In genomic region chr11:86671041-86671675, GRCm38 (mm10) we compare ENCODE assay signal across 15 mouse cellular contexts. TPM values are rescaled to one million over a fixed set of nuclear protein-coding genes. Genes with fewer than 3 reads are reported as not detected.
DNase-seq lines count a peak whose midpoint lies in the region; ATAC-seq lines count a peak whose summit lies in the region.
"Had no signal": no experiment of that assay in that cellular context is flagged by ENCODE, and none has a peak within 500 bp of the region (broad histone marks: within the 10 kb centered on the region; RNA-seq: fewer than 3 reads in every experiment).

No protein-coding gene starts in this region.

- no peak overlapping the region for H3K4me2 ChIP-seq in liver, embryonic 11.5 days
- H3K4me2 ChIP-seq: heart, embryonic 15.5 days; lung, embryonic 14.5 days had no signal

- intact Hi-C loops in left cerebral cortex, postnatal 14 days (cut with DNase I): no loop called here
- intact Hi-C loops in left cerebral cortex, postnatal 36 days (cut with DNase I): no loop called here

- H3K4me1 ChIP-seq in heart, embryonic 10.5 days: peaks cover 8% of the 10 kb centered on the region; the same call in 1 of the 2 replicates
- H3K4me1 ChIP-seq in liver, embryonic 11.5 days (replicated peaks; ENCODE audit: control insufficient read depth, insufficient read depth, low read length): peaks cover 34% of the 10 kb centered on the region

- H3K4me3 ChIP-seq in heart, embryonic 10.5 days: no peak overlapping the region
- no peak overlapping the region for H3K4me3 ChIP-seq in liver, embryonic 11.5 days (ENCODE audit: low read depth, low read length)
- H3K4me3 ChIP-seq: heart, embryonic 15.5 days had no signal

- peak; percentile 15 to 20 for DNase-seq in heart, adult 9 months (ENCODE audit: low spot score in 2 of 2)
- DNase-seq in heart, embryonic 10.5 days (ENCODE audit: low spot score): no peak
- peak; percentile 32 to 82 for DNase-seq in left cerebral cortex, postnatal 14 days (ENCODE audit: low spot score in 2 of 2)
- no peak for DNase-seq in left cerebral cortex, postnatal 36 days (ENCODE audit: low spot score in 2 of 2)
- DNase-seq in liver, embryonic 11.5 days (ENCODE audit: low spot score): no peak
- no peak for DNase-seq in urinary bladder, postnatal 25 days (ENCODE audit: low spot score)
- DNase-seq: cerebellum, postnatal 25 days; layer of hippocampus, postnatal 36 days; lung, embryonic 14.5 days; right cerebral cortex, postnatal 4 days; thymus, postnatal 4 days had no signal

- H3K9ac ChIP-seq in liver, embryonic 11.5 days (ENCODE audit: low read depth, low read length): no peak overlapping the region
- H3K9ac ChIP-seq: heart, embryonic 15.5 days; lung, embryonic 14.5 days had no signal

- no peak for ATAC-seq in liver, embryonic 11.5 days (replicated peaks; ENCODE audit: low FRiP score)
- ATAC-seq in erythroblast, adult 5-6 weeks (replicated peaks; ENCODE audit: low FRiP score, poor library complexity, severe bottlenecking): no peak
- ATAC-seq: forebrain, embryonic 14.5 days had no signal

- H3K27ac ChIP-seq in heart, embryonic 10.5 days: no peak overlapping the region
- 0 out of 2 replicates have a peak overlapping the region, but pooled peaks have one; percentile 2 for H3K27ac ChIP-seq in liver, embryonic 11.5 days (ENCODE audit: low read depth, low read length)
- H3K27ac ChIP-seq: heart, embryonic 15.5 days; kidney, postnatal 0 days had no signal

- no peaks in the 10 kb centered on the region for H3K9me3 ChIP-seq in heart, embryonic 10.5 days
- H3K9me3 ChIP-seq in liver, embryonic 11.5 days (ENCODE audit: control insufficient read depth, low read length): no peaks in the 10 kb centered on the region
- H3K9me3 ChIP-seq: heart, embryonic 15.5 days had no signal

- 47% methylated on average over 3 of the region's 3 CpGs for WGBS in heart, embryonic 10.5 days
- 68% methylated on average over 3 of the region's 3 CpGs for WGBS in liver, embryonic 11.5 days

- H3K27me3 ChIP-seq in heart, embryonic 10.5 days (ENCODE audit: insufficient read depth, poor library complexity, severe bottlenecking): no peaks in the 10 kb centered on the region
- H3K27me3 ChIP-seq in liver, embryonic 11.5 days (replicated peaks; ENCODE audit: control insufficient read depth, insufficient read depth, low read length): no peaks in the 10 kb centered on the region
- H3K27me3 ChIP-seq: heart, embryonic 15.5 days had no signal

- H3K36me3 ChIP-seq in heart, embryonic 10.5 days: no peaks in the 10 kb centered on the region
- no peaks in the 10 kb centered on the region for H3K36me3 ChIP-seq in liver, embryonic 11.5 days (ENCODE audit: control insufficient read depth, insufficient read depth, low read length)
- H3K36me3 ChIP-seq: heart, embryonic 15.5 days had no signal

RNA-seq across cellular contexts. Expression of gene Vmp1, which starts 12.5 kb away (rescaled TPM):
- polyA plus RNA-seq in heart, embryonic 10.5 days (2016; fragmentation: Nextera tagmentation; extraction: Ambion mirVana): 107 and 115 TPM in 2 replicates
- 100 to 1,000 TPM; 194 TPM for total RNA-seq in left cerebral cortex, postnatal 14 days (2021)
- 100 to 1,000 TPM; 160 to 183 TPM for total RNA-seq in left cerebral cortex, postnatal 36 days (2021)
- 112 and 130 TPM in 2 replicates for polyA plus RNA-seq in liver, embryonic 11.5 days (2014; fragmentation: Nextera tagmentation; extraction: Ambion mirVana)
- total RNA-seq in erythroblast, adult 5-6 weeks (2015; ENCODE audit: low replicate concordance): 170 and 241 TPM in 2 replicates
- total RNA-seq in erythroblast, adult 5-6 weeks (2017; ENCODE audit: low replicate concordance): 162 and 218 TPM in 2 replicates

RNA-seq across cellular contexts. Expression of gene Ptrh2, which starts 12.6 kb away (rescaled TPM):
- 24.4 and 30.2 TPM in 2 replicates for polyA plus RNA-seq in heart, embryonic 10.5 days (2016; fragmentation: Nextera tagmentation; extraction: Ambion mirVana)
- total RNA-seq in left cerebral cortex, postnatal 14 days (2021): 10 to 100 TPM in 1 of 2 experiments, 1 to 10 TPM in 1; 8.1 to 10.2 TPM
- 1 to 10 TPM; 8.6 TPM for total RNA-seq in left cerebral cortex, postnatal 36 days (2021)
- 39.6 and 40.5 TPM in 2 replicates for polyA plus RNA-seq in liver, embryonic 11.5 days (2014; fragmentation: Nextera tagmentation; extraction: Ambion mirVana)
- total RNA-seq in erythroblast, adult 5-6 weeks (2015; ENCODE audit: low replicate concordance): 6.9 and 8.8 TPM in 2 replicates
- total RNA-seq in erythroblast, adult 5-6 weeks (2017; ENCODE audit: low replicate concordance): 9.5 TPM in 2 replicates

Comparison
In these comparisons a context has a peak if more than half of its experiments do, and no peak if none do; other contexts are left out.
1. DNase-seq: peak in heart, adult 9 months (2 of 2) and left cerebral cortex, postnatal 14 days (2 of 2); none in heart, embryonic 10.5 days (single experiment), left cerebral cortex, postnatal 36 days (0 of 2), liver, embryonic 11.5 days (single experiment) and urinary bladder, postnatal 25 days (single experiment).